Mouse (Mus musculus): Measurements from ENCODE around the gene 4932411N23Rik. TPM values are rescaled to one million over a fixed set of nuclear protein-coding genes. Genes with fewer than 3 reads are reported as not detected.
"Not testable (repeated sequence)": the region's sequence is repeated elsewhere in the genome, so short reads cannot be mapped to it uniquely, and the experiment has no call there.

4932411N23Rik gene
- not detected in 2 replicates for total RNA-seq (2014; fragmentation: Nextera tagmentation)
- total RNA-seq (2017): not detected in 2 replicates

DNA sequence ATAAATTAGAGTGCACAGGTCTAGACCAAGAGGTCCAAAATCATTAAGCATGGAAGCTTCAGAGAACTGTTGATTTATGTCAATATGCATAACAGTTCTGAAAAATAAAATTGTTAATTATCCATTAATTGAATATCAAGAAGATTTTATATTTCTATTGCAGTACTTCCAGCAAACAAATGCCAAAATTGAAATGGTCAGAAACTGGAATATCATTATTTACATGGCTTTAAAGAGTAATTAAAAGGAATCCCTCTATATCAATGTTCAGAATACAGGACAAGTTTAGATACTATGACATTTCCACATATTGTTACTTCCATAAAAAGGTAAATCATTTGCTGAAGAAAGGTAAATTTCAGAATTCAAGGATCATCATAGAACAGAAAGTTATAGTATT lies at the start of gene 4932411N23Rik:
Gene 4932411N23Rik (minus strand): TSS at position 101 of the 400 bp plus-strand sequence.
- ATAC-seq (replicated peaks; ENCODE audit: poor library complexity, severe bottlenecking): no peak

- no peak for ATAC-seq (replicated peaks; ENCODE audit: poor library complexity, severe bottlenecking)
Observed at GRCm38 (mm10) chrX:126779895-126780294, 35.8 kb downstream of the 4932411N23Rik start.

- not testable (repeated sequence) for ATAC-seq (replicated peaks; ENCODE audit: poor library complexity, severe bottlenecking)
Observed at GRCm38 (mm10) chrX:126777643-126778042, 38.0 kb downstream of the 4932411N23Rik start.

DNA sequence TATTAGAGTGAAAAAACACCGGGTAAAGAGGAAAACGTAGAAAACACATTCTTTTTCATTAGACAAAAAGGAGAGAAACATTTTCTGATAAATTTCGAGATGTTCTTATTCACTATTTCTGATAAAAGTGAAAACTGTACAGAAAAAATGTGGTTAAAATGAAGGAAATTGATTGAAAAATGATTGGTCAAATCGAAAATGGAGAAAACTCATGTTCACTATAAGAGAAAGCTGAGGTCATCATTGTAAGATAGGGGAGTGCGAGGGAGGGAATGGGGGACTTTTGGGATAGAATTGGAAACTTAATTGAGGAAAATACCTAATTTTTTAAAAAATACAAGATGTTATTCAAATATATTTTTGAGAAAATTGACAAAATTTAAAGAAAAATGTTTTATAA lies 40.8 kb downstream of the 4932411N23Rik start:
- ATAC-seq (replicated peaks; ENCODE audit: poor library complexity, severe bottlenecking): not testable (repeated sequence)

DNA sequence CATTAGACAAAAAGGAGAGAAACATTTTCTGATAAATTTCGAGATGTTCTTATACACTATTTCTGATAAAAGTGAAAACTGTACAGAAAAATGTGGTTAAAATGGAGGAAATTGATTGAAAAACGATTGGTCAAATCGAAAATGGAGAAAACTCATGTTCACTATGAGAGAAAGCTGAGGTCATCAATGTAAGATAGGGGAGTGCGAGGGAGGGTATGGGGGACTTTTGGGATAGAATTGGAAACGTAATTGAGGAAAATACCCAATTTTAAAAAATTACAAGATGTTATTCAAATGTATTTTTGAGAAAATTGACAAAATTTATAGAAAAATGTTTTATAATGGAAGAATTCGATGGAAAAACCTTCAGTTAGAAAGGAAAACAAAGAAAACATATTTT lies 42.2 kb downstream of the 4932411N23Rik start:
- ATAC-seq (replicated peaks; ENCODE audit: poor library complexity, severe bottlenecking): not testable (repeated sequence)

Other genes with a start within 250 kb of the 4932411N23Rik start
- not detected in 2 replicates for gene Gm382, start 224.1 kb upstream of the 4932411N23Rik start, total RNA-seq (2014; fragmentation: Nextera tagmentation)
- gene Gm382, start 224.1 kb upstream of the 4932411N23Rik start, total RNA-seq (2017): not detected in 2 replicates

All from granulocyte monocyte progenitor cell, adult 5-6 weeks (primary cell).